Mouse (Mus musculus) embryo, embryonic 9.5 days (tissue): ENCODE measurements around the gene Sec1.
"Not testable (repeated sequence)": the region's sequence is repeated elsewhere in the genome, so short reads cannot be mapped to it uniquely, and the experiment has no call there.

Experiments used
- DNase-seq: peaks from one replicate; pipeline ENCODE4 v3.0.0-alpha.2; 2017; ENCODE audit errors: extremely low spot score

Sec1 gene

DNA sequence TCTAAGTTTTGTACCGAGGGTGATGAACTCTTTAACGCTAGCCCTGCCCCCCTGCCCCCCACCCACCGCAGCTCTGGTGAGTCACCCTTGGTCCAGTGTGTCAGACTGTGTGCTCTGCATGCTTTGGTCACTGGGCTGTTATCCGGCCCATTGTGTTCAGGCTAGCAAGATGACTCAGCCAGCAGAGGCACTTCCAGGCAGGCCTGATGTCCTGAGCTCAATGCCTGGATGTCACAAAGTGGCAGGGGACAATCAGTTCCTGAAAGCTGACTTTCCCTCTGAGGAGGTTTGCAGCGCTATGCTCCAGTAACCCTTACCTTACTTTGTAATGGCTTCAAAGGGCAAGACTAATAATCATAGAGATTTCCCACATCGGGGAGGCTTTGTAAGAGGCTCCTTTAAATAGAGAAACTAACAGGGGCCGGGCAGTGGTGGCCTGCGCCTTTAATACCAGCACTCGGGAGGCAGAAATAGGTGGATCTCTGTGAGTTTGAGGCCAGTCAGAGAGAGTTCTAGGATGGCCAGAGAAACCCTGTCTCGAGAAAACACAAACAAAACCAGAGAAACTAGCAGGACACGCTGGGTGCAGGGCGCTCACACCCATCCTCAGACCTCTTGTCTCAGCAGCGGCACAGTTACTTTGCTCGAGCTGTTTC, 14.1 kb downstream of the Sec1 start:
- no peak for DNase-seq

DNA sequence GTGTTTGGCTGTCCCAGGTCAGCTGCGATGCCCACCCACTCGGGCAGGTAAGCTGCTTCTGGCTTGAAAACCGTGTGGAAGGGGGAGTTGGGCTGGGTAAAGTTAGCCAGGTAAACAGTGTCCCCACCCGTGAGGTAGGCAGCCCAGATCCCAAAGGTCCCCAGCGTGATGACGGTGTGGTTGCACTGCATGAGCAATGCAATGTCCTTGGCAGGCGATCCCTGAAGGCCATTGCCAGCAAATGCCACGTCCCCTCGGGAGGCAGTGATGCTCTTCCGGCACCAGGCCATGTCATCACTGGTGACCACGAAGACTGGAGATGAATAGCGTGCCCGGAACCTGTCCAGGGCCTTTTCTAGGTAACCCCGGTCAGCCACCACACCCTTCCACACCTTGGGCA, 15.7 kb downstream of the Sec1 start:
- DNase-seq: no peak

DNA sequence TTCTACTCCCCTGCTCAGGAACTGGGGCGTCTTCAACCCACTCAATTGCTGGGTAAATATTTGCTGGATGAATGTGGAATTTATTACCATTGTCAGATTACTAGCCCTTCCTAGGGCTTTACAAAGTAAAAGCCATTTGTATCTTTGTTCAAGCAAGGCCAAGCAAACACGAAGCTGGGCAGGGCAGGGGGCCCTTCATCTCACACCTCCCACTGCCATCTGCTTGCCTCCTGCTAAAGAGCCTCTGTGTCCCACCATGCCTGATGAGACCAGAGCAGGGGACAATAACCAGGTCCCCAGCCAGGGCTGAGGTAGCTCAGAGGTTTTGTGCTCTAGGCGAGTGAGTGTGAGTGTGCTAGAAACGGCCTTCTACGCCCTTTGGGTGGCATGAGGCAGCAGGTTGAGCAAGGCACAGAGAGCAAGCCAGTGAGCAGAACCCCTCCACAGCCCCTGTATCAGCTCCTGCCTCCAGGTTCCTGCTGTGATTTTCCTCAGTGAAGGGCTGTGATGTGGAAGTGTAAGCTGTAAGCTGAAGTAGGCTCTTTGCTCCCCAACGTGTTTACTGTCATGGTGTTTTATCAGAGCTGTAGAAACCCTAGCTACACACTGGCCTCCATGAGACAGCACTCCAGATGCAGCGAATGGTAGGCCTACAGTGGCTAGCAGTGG, 16.4 kb downstream of the Sec1 start:
- DNase-seq: no peak

DNA sequence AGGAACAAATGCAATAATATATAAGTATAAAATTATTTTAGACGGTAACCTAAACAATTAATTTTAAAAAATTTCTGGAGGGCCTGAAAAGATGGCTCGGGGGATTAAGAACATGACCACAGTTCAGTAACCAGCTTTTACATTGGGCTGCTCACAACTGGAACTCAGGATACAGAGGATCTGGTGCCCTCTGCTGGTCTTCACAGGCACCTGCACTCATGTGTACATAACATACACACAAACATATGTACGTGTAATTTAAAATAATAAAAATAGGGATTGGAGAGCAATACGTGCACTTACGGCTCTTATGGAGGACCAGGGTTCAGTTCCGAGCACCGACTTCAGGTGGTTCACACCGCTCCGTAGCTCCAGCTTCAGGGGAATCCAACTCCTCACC, 25.3 kb downstream of the Sec1 start:
- no peak for DNase-seq

DNA sequence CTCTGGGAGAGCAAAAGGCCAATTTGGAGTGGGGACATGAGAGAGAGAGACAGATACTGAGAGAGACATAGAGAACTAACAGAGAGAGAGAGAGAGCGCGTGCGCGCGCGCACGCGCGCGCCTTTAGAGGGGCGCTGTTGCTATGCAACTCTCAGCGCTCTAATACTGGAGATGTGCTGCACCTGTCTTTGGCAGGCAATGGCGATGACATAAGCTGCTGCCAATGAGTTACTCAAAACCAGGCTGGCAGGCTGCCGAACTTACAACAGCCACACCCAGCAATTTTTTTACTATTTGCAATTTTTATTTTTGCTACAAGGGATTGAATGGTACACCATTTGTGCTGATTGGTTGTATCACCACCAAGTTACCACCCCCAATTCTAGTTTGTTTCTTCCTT, 26.4 kb downstream of the Sec1 start:
- no peak for DNase-seq

DNA sequence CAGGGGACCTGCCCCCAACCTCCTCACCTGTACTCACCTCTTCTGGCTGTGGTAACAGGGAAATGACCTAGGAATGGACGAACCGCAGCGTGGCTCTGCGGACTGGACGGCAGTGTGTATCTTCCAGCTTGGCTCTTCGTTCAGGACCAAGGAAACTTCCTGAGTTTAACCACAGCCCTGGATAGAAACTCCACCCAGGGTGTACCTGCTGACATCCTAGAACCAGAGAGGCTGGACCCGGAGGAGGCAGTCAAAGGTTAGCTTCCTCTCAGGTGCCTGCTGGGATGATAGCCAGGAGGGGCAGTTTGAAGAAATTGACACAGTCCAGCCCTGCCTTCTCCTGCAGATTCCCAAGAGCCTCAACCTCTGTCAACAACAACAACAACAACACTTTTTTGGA, 28.0 kb downstream of the Sec1 start, which contains the start of gene Fut2:
TSS of gene Fut2 (minus strand) at position 234 of the 400 bp plus-strand sequence.
- DNase-seq: no peak

DNA sequence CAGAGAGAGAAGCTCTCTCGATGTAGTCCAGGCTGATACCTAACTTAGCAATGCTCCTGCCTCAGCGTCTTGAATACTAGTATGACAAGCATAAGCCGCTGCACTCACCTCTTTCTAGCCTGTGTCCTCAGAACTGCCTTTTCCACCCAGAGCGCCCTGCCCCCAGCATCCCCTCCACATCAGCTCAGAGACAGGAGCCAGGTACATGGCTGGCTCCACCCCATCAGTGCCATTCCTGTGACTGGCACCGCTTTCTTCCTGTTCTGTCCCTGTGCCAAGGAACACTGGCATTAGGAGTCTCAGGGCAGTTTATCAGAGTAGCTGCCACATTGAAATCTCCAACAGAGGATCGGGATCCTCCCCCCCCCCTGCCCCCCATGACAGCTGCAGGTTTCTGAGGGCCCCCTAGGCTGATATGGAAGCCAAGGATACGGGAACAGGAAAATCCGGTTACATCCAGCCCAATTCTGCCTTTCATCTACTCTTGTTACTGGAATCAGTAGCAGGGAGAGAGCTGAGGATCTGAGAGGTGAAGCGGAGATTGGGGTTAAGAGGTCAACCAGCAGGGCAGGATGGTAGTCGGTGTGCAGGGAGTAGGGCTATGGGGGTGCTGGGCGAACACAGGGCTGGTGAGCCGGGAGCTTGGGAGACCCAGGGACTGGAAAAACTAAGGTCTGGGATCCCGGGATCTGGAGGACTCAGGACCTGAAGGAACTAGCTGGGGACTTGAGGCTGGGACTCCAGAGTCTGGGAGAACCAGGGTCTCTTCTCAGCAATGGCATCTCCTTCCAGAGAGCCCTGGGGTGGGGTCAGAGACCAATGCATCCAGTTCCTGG, 28.7 kb downstream of the Sec1 start:
- no peak for DNase-seq

DNA sequence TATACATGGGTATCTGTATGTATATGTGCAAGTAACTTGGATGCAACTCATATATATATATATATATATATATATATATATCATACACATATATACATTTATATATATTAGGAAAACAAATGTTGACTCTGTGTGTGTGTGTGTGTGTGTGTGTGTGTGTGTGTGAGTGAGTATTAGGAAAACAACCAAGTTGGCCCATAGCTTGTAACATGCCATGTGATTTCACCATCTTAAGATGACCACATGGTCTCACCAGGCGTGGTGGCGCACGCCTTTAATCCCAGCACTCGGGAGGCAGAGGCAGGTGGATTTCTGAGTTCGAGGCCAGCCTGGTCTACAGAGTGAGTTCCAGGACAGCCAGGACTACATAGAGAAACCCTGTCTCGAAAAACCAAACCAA, 32.5 kb downstream of the Sec1 start:
- not testable (repeated sequence) for DNase-seq

DNA sequence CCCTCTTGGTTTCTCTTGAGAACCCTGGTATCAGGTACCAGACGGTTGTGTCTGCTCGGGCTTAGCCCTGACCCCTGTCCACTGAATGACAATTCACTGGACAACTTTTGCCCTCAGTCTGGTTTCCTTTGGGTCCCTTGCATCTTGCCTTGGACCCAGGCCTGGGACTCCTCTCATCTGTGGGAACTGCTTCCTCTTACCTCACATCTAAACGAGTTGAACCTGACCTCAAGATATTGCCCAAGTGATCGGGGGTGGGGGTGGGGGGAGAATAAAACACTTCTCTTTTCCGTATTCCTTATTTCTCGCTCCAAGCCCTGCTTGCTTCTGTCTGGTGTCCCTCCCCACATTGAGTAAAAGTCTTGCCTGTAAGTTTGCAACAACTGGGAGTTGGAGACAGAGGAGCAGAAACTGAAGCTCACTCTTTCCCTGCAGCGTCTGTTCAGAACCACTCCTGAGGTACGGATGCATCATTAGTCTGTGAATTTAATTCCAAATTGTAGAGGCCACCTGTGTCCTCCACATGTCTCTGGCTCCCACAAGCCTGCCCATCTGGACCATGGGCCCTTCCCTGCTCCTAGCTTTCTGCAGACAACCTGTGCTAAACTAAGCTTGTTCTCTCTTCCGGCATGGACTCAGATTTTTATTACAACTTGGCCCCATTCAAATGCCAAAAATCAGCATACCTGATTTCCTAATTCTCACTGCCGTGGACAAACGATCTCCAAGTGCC, 33.3 kb downstream of the Sec1 start:
- no peak for DNase-seq

DNA sequence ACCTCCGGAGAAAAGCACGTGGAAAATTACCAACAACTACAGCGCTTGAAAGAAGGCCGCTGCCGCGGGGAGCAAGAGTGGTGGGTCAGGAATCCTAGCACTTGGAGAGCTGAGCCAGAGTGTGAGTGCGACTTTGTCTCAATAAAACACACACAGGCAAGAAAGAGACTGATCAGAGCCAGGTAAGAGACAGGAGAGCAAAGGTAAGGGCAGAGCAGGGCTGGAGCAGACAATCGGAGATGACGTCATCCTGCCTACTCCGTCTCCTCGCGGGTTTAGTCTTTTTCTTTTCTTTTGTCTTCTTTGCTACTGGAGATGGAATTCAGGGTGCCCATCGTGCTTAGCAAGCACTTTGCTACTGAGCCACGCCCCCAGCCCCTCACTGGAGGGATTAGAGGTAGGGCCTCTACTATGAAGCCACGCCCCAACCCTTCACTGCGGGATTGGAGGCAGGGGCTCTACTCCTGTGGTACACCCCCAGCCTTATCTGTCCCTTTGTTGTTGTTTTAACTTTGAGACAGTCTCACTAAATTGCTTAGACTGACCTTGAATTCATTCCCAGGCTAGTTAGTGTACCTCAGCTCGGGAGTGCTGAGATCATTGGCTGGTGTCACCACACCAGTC, 39.7 kb downstream of the Sec1 start:
- DNase-seq: no peak

DNA sequence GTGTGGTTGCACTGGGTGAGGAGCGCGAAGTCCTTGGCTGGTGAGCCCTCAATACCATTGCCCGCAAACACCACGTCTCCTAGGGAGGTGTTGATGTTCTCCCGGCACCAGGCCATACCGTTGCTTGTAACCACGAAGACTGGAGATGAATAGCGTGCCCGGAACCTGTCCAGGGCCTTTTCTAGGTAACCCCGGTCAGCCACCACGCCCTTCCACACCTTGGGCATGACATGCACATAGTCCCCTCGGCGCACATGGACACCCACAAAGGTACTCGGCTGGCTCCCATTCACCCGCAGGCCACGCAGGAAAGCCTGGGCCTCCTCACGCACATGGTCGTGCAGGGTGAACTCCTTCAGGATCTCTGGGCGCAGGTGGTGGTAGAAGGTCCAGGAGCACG, 43.7 kb downstream of the Sec1 start:
- not testable (repeated sequence) for DNase-seq

DNA sequence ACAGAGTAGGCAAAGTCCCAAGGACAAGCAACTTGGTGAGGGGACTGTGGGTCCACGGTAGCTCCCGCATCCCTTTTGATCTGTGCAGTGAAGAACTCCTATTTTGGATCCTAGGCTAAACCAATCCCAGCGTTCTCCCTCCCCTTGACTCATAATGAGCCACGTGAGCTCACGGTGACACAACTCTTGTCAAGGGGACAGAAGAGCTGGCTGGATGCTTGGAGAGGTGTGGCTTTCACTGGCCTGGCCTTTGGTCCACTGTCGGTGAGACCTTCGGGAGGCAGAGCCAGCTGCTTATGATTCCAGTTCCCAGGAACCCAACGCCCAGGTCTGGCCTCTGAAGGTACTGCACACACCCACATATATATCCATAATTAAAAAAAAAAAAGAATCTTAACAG, 44.9 kb downstream of the Sec1 start:
- no peak for DNase-seq

DNA sequence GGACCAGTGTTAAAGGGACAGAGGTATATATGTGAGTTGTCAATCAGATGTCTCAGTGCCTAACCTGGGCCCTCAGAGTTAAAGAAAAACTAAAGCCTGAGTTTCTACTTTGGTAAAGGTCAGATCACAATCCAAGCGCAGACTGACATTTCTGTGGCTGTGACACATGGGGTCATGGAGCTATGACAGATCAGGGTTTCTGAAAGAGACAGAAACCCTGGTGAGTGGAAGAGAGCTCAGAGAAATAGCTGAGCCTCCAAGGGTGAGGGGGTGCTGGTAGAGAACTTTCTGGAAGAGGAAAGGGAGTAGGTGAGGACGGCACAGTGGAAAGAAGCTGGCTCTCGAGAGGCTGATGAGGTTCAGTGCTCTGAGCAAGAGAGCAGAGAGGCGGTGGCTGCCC, 47.5 kb downstream of the Sec1 start:
- no peak for DNase-seq

DNA sequence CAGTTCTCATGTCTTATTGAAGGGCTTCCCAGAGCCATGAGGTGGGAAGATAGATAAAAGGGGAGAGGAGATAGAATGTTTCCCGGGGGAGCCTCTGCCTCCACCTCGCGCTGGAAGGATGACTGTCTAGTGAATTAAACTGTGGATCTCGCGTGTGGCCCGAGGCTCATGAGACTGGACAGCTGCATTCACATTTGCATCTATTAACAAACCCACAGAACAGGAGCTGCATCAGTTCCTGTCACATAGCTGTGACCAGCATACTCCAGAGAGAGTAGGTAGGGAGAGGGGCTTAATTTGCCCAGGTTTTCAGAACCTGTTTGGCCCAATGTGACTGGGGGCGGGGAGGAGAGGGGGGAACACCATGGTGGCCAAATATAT, 48.6 kb downstream of the Sec1 start:
- no peak for DNase-seq

DNA sequence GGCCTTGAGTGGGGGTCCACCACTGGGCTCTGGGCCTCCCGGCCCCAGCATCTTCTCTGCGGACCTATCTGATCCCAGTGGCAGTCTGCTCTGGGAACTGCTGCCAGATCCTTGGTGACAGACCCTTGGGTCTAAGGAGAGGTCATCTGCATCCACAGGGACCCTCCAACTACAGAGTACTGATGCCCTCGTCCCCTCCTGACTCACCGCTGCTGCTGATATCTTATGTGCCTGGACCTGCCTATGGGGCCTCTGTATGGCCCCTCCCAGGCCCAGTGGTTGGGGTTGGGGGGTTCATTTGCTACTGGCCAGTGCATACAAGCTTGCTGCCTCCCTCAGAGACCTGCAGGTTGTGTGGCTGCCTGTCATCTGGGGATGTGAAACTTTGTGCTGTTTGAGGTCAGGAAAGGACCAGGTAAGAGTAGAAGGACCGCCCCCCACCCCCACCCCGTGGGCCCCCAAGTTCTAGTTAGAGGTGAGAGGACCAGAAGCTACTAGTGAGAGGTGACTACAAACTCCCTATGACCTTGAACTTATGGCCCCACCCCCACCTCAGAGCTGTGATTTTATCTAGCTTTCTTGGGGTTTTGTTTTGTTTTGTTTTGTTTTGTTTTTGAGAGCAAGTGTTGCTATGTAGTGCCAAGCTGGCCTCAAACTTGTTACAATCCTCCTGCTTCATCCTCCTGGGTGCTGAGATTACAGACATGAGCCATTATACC, 49.2 kb downstream of the Sec1 start:
- DNase-seq: no peak

DNA sequence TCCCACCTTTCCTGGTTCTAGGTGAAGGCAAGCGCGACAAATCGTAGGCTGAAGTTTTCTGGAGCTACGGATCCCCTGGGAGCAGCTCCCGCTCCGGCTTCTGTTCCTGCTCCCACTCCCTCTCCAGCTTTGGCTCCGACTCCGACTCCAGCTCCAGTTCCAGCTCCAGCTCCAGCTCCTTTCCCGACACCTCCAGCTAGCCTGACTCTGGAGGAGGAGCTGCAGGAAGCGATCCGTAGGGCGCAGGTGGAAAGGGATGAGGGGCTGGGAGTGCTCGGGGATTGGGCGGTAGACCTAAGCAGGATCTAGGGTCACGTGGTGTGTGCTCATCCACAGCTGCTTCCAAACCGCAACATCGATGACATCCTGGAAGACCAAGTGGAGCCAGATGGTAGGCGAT, 50.0 kb downstream of the Sec1 start:
- peak; percentile 57 for DNase-seq

DNA sequence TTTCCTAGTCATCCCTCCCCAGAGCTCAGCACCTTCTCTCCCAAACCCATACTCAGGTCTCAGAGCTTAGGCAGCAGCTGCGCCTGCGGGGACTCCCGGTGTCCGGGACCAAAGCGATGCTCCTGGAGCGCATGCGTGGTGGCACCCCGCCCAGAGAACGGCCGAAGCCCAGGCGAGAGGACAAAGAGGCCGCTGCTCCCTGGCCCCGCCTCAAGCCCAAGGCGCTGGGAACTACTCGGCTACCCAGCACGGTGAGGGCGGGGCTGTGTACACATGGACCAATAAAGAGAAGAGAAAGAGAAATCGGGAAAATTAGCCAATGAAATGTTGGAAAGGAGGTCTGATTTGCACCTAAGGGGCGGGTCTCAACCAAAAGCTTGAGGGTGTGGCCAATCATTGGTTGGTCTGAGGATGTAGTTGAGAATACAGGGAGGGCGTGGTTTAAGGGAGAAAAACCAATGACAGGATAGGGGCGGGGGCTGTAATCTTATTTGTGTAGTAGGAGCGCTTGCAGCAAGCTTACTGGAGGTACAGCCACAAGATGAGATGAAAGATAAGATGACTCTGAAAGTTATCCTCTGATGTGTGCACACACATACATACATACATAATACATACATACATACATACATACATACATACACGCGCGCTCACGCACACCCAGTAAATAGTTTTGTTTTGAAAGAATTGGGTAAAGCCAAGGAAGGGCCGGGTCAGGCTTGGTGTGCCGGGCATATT, 50.6 kb downstream of the Sec1 start:
- peak; percentile 97 for DNase-seq

DNA sequence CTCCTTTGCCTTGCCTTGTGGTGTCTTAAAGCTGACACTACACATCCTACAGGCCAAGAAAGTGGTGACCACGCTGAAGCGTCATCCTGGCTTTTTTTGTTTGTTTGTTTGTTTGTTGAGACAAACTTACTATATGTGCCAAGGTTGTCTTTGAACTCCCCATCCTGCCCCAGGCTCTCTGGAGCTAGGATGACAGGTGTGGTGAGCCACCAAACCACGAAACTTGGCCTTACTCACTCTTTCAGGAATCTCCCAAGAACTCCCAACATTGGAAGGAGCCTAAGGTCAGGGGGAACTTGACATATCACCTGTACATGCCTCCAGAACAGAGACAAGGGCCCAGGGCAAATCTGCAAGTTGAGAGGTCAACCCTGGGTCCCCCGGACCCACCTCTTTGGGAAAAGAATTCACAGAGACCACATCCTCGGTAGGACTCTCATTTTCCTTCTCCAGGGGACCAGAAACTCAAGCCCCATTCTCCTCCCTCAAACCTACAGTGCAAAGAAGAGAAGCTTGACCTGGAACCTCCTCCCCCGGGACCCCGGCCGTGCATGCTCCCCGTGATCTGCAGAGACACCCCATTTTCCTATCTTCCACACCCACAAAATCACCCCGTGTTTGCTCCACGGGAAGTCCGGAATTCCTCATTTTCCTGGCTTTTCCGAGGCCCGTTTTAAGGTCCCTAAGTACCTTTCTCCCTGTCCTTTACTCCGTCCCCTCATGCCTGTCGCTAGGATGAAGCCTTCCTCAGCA, 51.5 kb downstream of the Sec1 start:
- no peak for DNase-seq

DNA sequence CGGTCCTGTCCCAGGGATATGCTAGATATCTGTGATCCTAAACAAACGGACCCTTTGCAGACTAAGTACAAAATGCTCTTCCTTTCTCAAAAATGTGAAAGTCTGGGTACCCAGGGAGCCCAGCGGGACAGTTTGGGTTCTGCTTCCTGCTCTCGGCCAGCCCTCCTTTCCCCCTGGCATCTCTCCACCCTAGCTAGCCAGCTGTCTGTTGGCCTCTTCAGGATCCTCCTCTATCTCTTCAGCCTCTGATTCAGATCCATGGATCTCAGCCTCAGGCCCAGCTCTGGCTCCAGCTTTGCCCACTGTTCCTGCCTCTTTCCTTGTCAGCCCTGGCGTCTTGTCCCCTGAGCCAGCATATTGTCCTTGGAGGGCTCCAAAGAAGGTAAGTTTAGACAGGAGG, 52.1 kb downstream of the Sec1 start:
- no peak for DNase-seq
